8 mouse cellular contexts compared by ENCODE assay signal in genomic region chr7:122045181-122045634, GRCm38 (mm10). TPM values are rescaled to one million over a fixed set of nuclear protein-coding genes. Genes with fewer than 3 reads are reported as not detected.
DNase-seq lines count a peak whose midpoint lies in the region; ATAC-seq lines count a peak whose summit lies in the region.

No protein-coding gene starts in this region.

- DNase-seq in kidney, adult 11 months = peak; percentile 43
- peak; percentile 69 to 88 for DNase-seq in heart, adult 18-20 months
- DNase-seq in kidney, postnatal 36 days = peak; percentile 11 to 32
- DNase-seq in right cerebral cortex, postnatal 14 days = peak; percentile 13
- DNase-seq in natural killer cell, adult 2 months (ENCODE audit: low spot score in 2 of 2) = no peak
- DNase-seq in embryo, embryonic 9.5 days (ENCODE audit: extremely low spot score) = no peak
- no peak for DNase-seq in spleen, adult 18-20 months

- H3K36me3 ChIP-seq in kidney, embryonic 15.5 days = peaks cover 70% of the 10 kb centered on the region

- no peak overlapping the region for H3K4me2 ChIP-seq in kidney, embryonic 15.5 days

- H3K9me3 ChIP-seq in kidney, embryonic 15.5 days (replicated peaks) = no peaks in the 10 kb centered on the region

- H3K4me3 ChIP-seq in kidney, embryonic 15.5 days (replicated peaks) = no peak overlapping the region

- no peak overlapping the region for H3K27ac ChIP-seq in kidney, embryonic 15.5 days

- no peaks in the 10 kb centered on the region for H3K4me1 ChIP-seq in kidney, embryonic 15.5 days

- H3K27me3 ChIP-seq in kidney, embryonic 15.5 days = no peaks in the 10 kb centered on the region

- no peak overlapping the region for H3K9ac ChIP-seq in kidney, embryonic 15.5 days

- no peak for ATAC-seq in kidney, embryonic 15.5 days (replicated peaks; ENCODE audit: low FRiP score)

- WGBS in kidney, embryonic 15.5 days = 82% methylated on average over 4 of the region's 4 CpGs

RNA-seq across cellular contexts. Expression of gene Ubfd1, which starts 21.8 kb away (rescaled TPM):
- polyA plus RNA-seq in kidney, embryonic 15.5 days (2015; fragmentation: Nextera tagmentation; extraction: Ambion mirVana) = 65.3 and 66.2 TPM in 2 replicates
- total RNA-seq in heart, adult 18-20 months (2021) = 10 to 100 TPM; 36.1 to 41.1 TPM

RNA-seq across cellular contexts. Expression of gene Ears2, which starts 21.9 kb away (rescaled TPM):
- 18.6 TPM in 2 replicates for polyA plus RNA-seq in kidney, embryonic 15.5 days (2015; fragmentation: Nextera tagmentation; extraction: Ambion mirVana)
- 10 to 100 TPM; 12.3 to 13.4 TPM for total RNA-seq in heart, adult 18-20 months (2021)

RNA-seq across cellular contexts. Expression of gene Gga2, which starts 24.2 kb away (rescaled TPM):
- polyA plus RNA-seq in kidney, embryonic 15.5 days (2015; fragmentation: Nextera tagmentation; extraction: Ambion mirVana) = 89.4 and 95.4 TPM in 2 replicates
- 10 to 100 TPM; 36.1 to 36.3 TPM for total RNA-seq in heart, adult 18-20 months (2021)

RNA-seq across cellular contexts. Expression of gene Ndufab1, which starts 56.5 kb away (rescaled TPM):
- polyA plus RNA-seq in kidney, embryonic 15.5 days (2015; fragmentation: Nextera tagmentation; extraction: Ambion mirVana) = 703 and 789 TPM in 2 replicates
- 1,000 to 10,000 TPM; 1,776 to 1,815 TPM for total RNA-seq in heart, adult 18-20 months (2021)

Comparison
In these comparisons a context has a peak if more than half of its experiments do, and no peak if none do; other contexts are left out.
1. DNase-seq: peak in kidney, adult 11 months (single experiment), heart, adult 18-20 months (2 of 2), kidney, postnatal 36 days (2 of 2) and right cerebral cortex, postnatal 14 days (single experiment); none in natural killer cell, adult 2 months (0 of 2), embryo, embryonic 9.5 days (single experiment) and spleen, adult 18-20 months (0 of 2).